Mouse (Mus musculus) heart, postnatal 0 days (tissue): ENCODE measurements around the gene Ube2d1.
A peak's percentile ranks its signal among the peaks of the same experiment; 100 is the strongest.

Experiments used
- CTCF ChIP-seq: IDR thresholded peaks from 2 replicates; pipeline ENCODE4 v1.5.1; 2016; ENCODE audit warnings: antibody characterized with exemption, control low read depth, low read depth
- EP300 ChIP-seq: IDR thresholded peaks from 2 replicates; pipeline ENCODE4 v1.6.1; 2016; ENCODE audit warnings: antibody characterized with exemption, low read depth

DNA sequence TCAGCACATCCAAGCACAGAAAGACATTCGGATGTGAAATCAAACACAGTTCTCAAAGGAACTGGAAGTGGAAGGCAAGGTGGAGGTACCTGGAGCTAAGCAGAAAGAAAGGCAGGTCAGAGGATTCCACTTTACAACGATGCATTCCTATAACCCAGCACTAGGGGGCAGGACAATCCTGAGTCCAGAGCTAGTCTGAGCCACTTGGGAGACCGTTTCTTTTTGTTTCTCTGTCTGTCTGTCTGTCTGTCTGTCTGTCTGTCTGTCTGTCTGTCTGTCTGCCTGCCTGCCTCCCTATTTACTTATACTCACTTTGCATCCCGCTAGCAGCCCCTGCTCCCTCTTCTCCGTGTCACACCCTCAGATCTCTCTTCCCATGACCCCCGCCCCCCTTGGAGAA lies 21.1 kb upstream of the Ube2d1 start:
- TF ChIP-seq CTCF (peak; percentile 52), EP300 (no peak)
